Mouse (Mus musculus) layer of hippocampus, adult 9-10 months (tissue): ENCODE data around the gene Cpsf4l.

Experiments
- DNase-seq: peaks from one replicate; pipeline ENCODE4 v3.0.0; 2022; ENCODE audit warnings: low spot score

The Cpsf4l gene

GRCm38 (mm10) chr11:113735151-113735550, 25.3 kb upstream of the Cpsf4l start:
- no peak for DNase-seq

- DNase-seq, result no peak
Measured at GRCm38 (mm10) chr11:113733631-113734364, 24.0 kb upstream of the Cpsf4l start.

GRCm38 (mm10) chr11:113731945-113732612, 22.3 kb upstream of the Cpsf4l start:
- no peak for DNase-seq

GRCm38 (mm10) chr11:113730879-113731278, 21.1 kb upstream of the Cpsf4l start:
- no peak for DNase-seq

GRCm38 (mm10) chr11:113729917-113730316, 20.1 kb upstream of the Cpsf4l start:
- no peak for DNase-seq

- no peak for DNase-seq
Measured at GRCm38 (mm10) chr11:113729239-113729638, 19.4 kb upstream of the Cpsf4l start.

GRCm38 (mm10) chr11:113727992-113728391, 18.2 kb upstream of the Cpsf4l start:
- no peak for DNase-seq

- DNase-seq, result no peak
Measured at GRCm38 (mm10) chr11:113726994-113727888, 17.4 kb upstream of the Cpsf4l start.

- no peak for DNase-seq
Measured at GRCm38 (mm10) chr11:113725235-113726048, 15.6 kb upstream of the Cpsf4l start.

GRCm38 (mm10) chr11:113722405-113723090, 12.7 kb upstream of the Cpsf4l start:
- no peak for DNase-seq

GRCm38 (mm10) chr11:113717767-113718424, 8.1 kb upstream of the Cpsf4l start:
- no peak for DNase-seq

GRCm38 (mm10) chr11:113716132-113716531, 6.3 kb upstream of the Cpsf4l start:
- DNase-seq, result no peak

GRCm38 (mm10) chr11:113715078-113715674, 5.4 kb upstream of the Cpsf4l start:
- no peak for DNase-seq

GRCm38 (mm10) chr11:113711061-113711460, 1.2 kb upstream of the Cpsf4l start:
- no peak for DNase-seq

- DNase-seq, result no peak
Measured at GRCm38 (mm10) chr11:113710257-113710777, 500 bp upstream of the Cpsf4l start.

- no peak for DNase-seq
Measured at GRCm38 (mm10) chr11:113709272-113709671, 545 bp downstream of the Cpsf4l start.

- no peak for DNase-seq
Measured at GRCm38 (mm10) chr11:113708629-113709213, 1.1 kb downstream of the Cpsf4l start.

GRCm38 (mm10) chr11:113705966-113706652, 3.7 kb downstream of the Cpsf4l start:
- DNase-seq, result no peak

- DNase-seq, result peak; percentile 63
Measured at GRCm38 (mm10) chr11:113703758-113704157, 6.1 kb downstream of the Cpsf4l start.
